Mouse (Mus musculus) liver (tissue): ENCODE measurements around the gene Sulf2.

ENCODE experiments used
- DNase-seq: peaks from one replicate; pipeline ENCODE4 v3.0.0-alpha.2; 2020; ENCODE audit warnings: mixed read lengths

Gene Sulf2

DNA sequence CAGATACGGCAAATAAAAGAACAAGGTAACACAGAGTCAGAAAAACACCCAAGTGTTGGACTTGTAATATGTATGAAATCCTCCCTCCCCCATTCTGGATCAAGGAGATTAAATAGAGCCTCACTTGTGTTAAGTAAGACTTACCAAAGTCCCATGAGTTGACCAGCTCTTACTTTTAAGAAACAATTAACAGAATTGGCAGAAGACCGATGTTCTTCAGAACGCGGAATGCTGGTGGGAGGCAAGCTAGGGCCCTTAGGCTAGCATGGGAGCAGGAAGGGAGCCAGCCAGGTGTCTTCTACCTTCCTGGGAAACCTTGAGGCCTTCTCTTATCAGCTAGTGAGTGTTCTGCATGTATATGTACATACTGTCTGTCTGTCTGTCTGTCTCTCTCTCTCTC is 107.5 kb downstream of the Sulf2 start:
- no peak for DNase-seq

DNA sequence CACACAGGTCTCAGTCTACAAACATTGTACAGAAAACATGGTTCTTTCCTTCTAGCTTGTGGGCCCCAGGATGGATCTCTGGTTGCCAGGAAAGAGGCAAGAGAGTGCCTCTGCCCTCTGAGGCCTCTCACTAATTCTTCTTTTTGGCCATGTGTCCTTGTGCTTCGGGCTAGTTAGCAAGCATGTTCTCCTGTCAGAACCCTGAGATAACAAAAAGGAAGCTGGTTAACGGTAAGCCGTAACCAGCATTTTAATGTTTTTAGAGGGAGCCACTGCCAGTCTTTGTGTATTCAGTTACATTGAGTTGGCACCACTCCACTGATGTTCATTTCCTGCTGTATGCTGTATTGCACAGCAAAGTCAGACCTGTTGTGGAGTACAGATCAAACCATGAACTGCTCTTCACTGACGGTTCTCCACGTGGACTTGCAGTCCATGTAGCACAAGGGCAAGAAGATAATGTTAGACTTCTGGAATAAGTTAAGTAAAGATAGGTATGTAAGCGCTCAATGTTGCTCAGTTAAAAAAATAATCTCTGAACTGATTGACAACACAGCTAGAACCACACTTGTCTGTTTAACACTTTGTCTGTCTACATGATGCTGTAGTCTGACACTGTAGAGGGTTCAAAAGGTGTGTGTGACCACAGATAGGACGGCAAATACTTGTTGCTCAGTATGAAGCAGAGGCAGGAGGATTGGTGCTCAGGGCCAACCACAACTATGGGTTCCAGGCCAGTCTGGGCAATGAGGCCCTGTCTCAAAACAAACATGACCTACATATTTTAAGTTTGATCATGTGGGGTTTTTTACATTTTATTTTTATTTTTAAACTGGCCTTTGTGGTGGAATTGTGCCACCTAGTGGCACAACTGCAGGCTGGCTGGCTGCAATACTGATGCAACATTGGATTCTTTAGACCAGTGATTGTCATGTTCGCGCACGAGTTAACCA is 109.6 kb downstream of the Sulf2 start:
- DNase-seq = no peak

DNA sequence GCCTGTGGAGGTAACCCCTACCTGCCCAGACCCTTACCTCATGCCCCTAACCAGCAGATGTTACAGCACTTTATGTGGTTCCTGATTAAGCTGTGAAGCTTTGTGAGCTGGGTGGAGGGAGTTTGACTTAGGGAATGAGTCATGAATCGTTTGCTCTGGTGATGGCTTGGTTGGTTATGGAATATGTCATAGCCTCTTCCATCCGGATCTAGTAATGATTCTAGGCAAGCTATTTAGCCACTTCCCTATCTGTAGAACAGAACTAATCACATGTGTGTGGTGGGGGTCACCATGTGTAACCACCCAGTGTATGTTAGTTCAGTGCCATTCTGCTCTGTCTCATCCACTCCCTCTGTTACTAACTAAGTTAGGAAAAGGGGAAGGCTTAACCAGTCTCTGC is 110.5 kb downstream of the Sulf2 start:
- no peak for DNase-seq

DNA sequence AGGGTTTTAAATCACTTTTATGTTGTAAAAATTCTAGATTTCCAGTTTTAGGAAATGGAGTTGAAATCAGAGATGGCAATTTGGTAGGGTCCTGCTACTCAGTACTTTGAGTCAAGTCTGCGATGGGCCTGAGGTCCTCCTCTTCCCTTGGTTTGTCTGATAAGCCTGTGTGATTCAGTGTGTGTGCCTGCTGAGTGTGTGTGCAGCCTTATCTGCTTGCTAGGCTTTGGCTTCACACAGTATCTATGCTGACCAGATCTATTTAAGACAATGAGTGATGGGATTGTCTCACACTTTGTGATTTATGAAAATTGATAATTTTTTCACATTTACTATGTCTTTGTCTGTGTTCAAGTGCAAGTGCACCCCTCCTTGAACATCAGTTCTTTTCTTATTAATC is 112.9 kb downstream of the Sulf2 start:
- peak; percentile 18 for DNase-seq

DNA sequence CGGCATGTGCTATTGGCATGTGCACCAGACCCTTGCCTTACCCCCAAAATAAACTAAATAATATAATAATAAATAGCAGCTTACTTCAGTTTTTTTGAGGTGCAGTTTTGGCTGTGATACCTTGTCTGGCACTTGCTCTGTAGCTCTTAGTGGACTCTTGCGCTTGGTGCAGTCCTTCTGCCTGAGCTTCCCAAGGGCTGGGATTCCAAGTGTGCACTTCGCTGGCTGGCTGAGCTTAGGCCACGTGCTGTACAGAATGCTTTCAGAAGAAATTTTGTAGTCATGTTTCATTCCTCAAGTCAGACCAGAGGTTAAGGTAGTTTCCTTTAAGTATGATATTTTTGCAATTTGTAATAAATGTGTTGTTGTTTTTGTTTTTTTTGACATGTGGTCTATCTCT is 115.8 kb downstream of the Sulf2 start:
- DNase-seq = no peak

DNA sequence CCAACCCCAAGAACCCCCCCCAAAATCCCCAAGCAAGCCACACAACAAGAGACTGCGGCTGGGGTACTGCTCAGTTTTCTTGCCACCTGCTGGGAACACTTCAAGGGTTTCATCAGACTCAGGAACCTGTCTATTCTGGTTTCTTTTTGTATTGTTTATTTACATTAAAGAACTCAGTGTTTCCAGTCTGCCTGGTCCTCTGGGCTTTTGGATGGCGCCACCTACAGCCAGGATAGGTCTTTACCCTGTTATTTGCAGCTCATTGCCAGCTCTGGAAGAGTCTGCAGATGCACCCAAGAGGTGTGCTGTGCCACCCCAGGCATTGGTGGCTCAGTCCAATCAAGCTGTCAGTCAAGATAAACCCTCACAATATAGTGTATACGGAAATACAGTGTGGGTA is 119.7 kb downstream of the Sulf2 start:
- DNase-seq = peak; percentile 58

DNA sequence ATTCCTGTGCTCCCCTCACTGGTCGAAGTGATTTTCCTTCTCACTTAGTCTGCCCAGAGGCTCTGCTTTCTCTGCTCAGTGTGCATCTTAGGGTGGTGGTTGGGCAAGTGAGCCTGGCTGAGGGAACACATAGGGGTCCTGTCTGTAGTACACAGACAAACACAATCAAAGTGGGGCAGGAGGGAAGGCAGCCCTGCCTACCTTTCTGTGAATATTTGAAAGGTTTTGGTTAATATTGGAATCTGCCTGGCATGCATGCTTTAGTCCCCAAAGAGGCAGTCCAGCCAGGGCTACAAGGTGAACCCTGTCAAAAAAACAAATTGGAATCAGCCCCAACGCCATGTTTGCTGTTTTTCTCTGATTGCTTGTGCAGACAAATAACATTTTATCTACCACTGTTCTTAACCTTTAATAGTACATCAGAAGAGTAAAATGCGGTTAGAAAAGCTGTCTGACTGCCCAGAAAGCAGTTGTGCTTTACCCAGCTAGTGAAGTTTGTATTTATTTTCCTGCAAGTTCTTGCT is 120.4 kb downstream of the Sulf2 start:
- no peak for DNase-seq

DNA sequence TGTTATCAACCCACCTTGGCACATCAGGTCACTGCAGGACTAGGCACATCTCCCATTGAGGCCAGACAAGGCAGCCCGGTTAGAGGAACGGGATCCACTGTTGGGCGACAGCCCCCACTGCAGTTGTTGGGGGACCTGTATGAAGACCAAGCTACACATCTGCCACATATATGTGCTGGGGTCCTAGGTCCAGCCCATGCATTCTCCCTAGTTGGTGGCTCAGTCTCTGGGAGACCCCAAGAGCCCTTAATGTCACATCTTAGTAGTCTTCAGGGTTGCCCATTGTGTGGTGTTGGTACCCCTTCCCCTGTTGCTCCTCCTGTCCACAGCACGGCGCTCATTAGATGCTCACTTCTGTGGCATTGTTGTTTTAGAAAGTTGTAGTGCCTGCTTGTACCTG is 122.8 kb downstream of the Sulf2 start:
- DNase-seq = no peak

DNA sequence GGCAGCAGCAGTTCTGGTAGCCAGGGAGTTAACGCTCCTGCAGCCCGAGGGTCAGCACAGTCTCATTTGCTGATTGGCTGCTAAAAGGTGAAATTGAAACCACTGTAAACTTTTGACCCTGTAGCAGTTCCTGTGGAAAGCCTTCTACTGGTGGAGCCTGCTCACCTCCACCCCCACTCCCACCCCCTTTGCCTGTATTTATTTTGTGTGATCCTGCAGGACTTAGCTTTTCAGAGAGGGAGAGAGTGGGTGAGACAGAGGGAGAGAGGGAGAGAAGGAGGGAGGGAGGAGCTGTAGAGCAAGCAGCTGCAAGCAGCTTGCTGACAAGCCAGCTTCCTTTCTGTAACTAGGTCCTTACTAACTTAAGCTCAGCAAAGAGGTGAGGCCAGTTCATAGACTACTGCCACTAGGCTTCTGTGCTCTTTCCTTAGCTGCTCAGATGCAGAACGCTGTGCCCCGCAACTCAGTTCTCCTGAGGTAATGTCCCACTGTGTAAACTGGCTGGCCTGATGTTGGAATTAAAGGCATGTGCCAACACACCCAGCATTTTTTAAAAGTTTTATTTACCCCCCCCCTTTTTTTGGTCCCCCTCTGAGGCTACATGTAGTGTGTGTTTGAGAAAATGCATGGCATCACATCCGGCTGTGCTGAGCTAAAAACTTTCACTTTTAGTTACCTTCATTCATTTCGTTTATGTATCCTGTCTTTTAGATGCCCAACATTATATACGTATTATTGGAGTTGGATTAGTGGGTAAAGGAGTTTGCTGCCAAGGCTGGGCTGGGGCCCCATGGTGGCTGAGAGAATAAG is 124.1 kb downstream of the Sulf2 start:
- DNase-seq = peak; percentile 62

DNA sequence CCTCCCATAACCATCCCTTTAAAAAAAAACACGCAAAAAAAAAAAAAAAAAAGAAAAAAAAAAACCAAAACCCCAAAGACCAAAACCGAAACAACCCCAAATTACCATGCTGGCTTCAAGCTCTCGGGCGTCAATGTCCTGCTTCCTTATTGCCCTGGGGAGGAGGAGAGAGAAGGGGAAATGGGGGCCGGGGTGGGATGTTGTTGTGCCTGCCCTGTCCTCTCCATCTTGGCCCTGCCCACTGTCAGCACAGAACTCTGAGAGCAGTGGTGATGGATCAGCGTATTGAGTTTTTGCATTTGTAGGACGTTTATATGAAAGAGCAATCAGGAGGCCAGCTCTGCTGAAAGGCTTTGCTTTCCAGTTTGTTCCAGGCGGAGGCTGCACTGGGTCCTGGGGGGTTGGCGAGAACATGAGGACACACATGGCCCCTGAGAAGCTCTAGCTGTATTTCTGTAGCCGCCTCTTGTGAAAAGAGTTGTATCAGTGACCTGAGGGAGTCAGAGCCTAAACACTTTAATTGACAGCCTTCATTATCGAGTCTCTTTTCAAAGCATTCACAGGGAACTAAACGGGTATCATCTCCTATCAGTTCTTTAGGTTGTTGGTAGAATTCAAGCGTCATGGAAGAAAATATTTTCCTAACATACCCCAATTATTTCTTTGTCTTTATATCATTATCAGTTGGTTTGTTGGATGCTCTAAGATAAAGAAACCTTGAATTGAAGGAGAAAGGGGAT is 125.0 kb downstream of the Sulf2 start:
- DNase-seq = peak; percentile 15

DNA sequence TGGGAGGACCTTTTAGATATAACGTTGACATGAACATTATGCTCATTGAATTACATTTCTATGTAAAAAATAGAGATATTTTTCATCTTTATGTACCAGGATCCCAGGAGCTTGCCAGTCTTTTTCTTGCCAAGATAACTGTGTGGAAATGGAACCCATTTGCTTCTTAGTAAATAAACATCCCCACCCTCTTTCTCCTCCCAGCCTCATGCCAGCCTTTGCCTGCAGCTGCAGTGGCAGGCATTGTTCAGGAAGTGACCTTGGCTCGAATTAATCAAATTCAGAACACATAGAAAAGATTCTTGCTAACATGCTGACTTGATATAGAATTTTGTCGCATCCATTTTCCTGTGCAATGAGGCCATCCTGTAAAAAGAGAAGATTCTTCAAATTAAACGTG is 126.2 kb downstream of the Sulf2 start:
- DNase-seq = no peak

DNA sequence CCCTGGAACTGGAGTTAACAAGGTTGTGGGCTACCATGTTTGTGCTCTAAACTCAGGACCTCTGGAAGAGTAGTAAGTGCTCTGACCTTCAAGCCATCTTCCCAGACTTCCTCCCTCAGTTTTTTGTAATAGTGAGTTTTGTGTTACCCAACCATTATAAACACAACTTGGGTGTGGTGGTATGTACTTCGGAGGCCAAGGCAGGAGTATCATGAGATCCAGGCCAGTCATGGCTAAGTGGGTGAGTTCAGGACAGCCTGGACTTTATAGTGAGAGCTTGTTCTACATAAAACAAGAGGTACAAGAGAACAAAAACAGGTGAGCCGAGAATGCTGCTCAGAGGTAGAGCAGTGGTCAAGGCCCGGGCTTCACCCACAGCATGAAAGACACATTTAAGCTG is 127.6 kb downstream of the Sulf2 start:
- DNase-seq = no peak

DNA sequence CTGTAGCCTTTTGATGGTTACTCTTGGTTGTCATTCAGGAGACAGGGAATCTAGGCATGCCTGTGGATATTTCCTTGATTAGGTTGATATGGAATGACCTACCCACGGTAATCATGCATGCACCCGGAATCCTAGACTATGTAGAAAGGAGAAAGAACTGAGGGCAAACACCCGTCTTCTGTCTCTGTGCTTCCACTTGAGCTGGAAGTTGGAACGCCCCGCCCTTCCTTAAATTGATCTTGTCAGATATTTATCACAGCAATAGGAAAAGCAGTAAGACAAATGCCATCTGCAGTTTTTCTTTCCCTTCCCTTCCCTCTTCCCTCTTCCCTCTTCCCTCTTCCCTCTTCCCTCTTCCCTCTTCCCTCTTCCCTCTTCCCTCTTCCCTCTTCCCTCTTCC is 129.5 kb downstream of the Sulf2 start:
- DNase-seq = no peak

DNA sequence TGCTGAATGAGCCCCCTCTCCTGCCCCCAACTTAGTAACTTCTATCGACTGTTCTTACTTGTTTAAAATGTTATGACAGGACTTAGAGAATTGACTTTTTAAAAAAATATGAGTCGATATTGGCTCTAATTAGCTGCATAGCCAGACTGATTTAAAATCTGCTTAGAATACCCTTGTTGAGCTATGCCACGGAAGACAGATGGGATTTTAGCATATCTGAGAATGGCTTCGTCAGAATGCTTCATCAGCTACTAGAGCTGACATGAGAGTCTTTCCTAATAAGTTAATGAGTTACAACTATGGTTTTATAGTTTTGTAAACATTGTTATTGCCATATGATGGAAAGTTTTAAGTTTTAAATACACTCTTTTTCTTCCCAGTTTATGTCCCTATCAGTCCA is 130.8 kb downstream of the Sulf2 start:
- no peak for DNase-seq

DNA sequence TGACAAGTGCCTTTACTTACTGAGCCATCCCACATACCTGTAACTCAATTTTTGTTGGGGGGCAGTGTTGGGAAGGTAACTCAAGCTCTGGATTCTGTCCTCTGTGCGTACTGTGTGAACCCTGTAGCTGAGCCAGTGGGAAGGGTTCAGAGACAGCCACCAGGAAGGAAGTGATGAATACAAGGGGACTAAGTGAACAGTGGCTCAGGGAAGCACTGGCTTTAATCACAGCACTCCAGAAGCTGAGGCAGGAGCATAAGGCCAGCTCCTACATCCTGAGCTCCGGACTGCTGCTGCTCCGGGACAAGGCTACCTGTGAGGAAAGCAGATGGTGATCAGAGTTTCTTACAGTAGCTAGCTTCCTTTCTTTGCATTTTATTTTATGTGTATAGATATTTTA is 131.4 kb downstream of the Sulf2 start:
- no peak for DNase-seq
